In genomic region chr5:4822041-4822440, GRCm38 (mm10) we compare ENCODE assay signal across 17 mouse cellular contexts.
A peak's percentile ranks its signal among the peaks of the same experiment; 100 is the strongest.
DNase-seq lines count a peak whose midpoint lies in the region; ATAC-seq lines count a peak whose summit lies in the region.
"Had no signal": no experiment of that assay in that cellular context is flagged by ENCODE, and none has a peak within 500 bp of the region (broad histone marks: within the 10 kb centered on the region; RNA-seq: fewer than 3 reads in every experiment).

No protein-coding gene starts in this region.

- WGBS in hindbrain, embryonic 10.5 days = 40% methylated on average over 2 of the region's 2 CpGs
- WGBS in hindbrain, embryonic 16.5 days = 36% methylated on average over 2 of the region's 2 CpGs
- 15% methylated on average over 2 of the region's 2 CpGs for whole genome bisulfite sequencing in forebrain, embryonic 14.5 days
- 45% methylated on average over 2 of the region's 2 CpGs for WGBS in limb, embryonic 12.5 days
- WGBS in neural tube, embryonic 13.5 days = 47% methylated on average over 2 of the region's 2 CpGs

- DNase-seq in hindbrain, embryonic 10.5 days (ENCODE audit: low spot score) = no peak
- DNase-seq in forebrain, embryonic 14.5 days (ENCODE audit: low spot score) = no peak
- DNase-seq in spleen, adult 12 weeks (ENCODE audit: low spot score) = no peak
- DNase-seq in urinary bladder, postnatal 4 days (ENCODE audit: low spot score in 2 of 2) = no peak
- DNase-seq in cerebellum, adult 11 months = no peak
- DNase-seq: adrenal gland, postnatal 25 days; cerebellum, postnatal 10 days; layer of hippocampus, adult 9-11 months; left cerebral cortex, postnatal 4 days; spleen, adult 18-20 months had no signal

- H3K9ac ChIP-seq in hindbrain, embryonic 16.5 days (ENCODE audit: low read depth, low read length) = no peak overlapping the region
- H3K9ac ChIP-seq in forebrain, embryonic 14.5 days (ENCODE audit: low read length) = no peak overlapping the region; the same call in 1 of the 2 replicates
- no peak overlapping the region for H3K9ac ChIP-seq in limb, embryonic 12.5 days (replicated peaks)
- H3K9ac ChIP-seq in neural tube, embryonic 13.5 days = no peak overlapping the region; the same call in 1 of the 2 replicates
- H3K9ac ChIP-seq: heart, embryonic 15.5 days; liver, embryonic 14.5 days; stomach, embryonic 15.5 days had no signal

- no peaks in the 10 kb centered on the region for H3K36me3 ChIP-seq in hindbrain, embryonic 10.5 days
- no peaks in the 10 kb centered on the region for H3K36me3 ChIP-seq in hindbrain, embryonic 16.5 days (ENCODE audit: control insufficient read depth, insufficient read depth, low read length)
- no peaks in the 10 kb centered on the region for H3K36me3 ChIP-seq in forebrain, embryonic 14.5 days (ENCODE audit: control insufficient read depth, insufficient read depth, low read length)
- H3K36me3 ChIP-seq in limb, embryonic 12.5 days = no peaks in the 10 kb centered on the region
- H3K36me3 ChIP-seq in neural tube, embryonic 13.5 days = no peaks in the 10 kb centered on the region
- H3K36me3 ChIP-seq: heart, embryonic 15.5 days; stomach, embryonic 15.5 days had no signal

- ATAC-seq in hindbrain, embryonic 16.5 days = no peak
- no peak for ATAC-seq in forebrain, embryonic 14.5 days
- no peak for ATAC-seq in limb, embryonic 12.5 days (ENCODE audit: insufficient number of reproducible peaks, insufficient read depth, low FRiP score, low TSS enrichment, low read depth)
- no peak for ATAC-seq in neural tube, embryonic 13.5 days (ENCODE audit: low read depth)

- no peak overlapping the region; the same call in 1 of the 2 replicates for H3K4me2 ChIP-seq in hindbrain, embryonic 16.5 days (ENCODE audit: low read length)
- peak overlapping the region; percentile 41 for H3K4me2 ChIP-seq in forebrain, embryonic 14.5 days (ENCODE audit: low read length)
- peak overlapping the region; percentile 6; the same call in 1 of the 2 replicates for H3K4me2 ChIP-seq in limb, embryonic 12.5 days
- peak overlapping the region; percentile 38; the same call in 1 of the 2 replicates for H3K4me2 ChIP-seq in neural tube, embryonic 13.5 days
- H3K4me2 ChIP-seq: heart, embryonic 15.5 days; stomach, embryonic 15.5 days had no signal

- H3K27me3 ChIP-seq in hindbrain, embryonic 10.5 days (ENCODE audit: insufficient read depth, poor library complexity, severe bottlenecking) = no peaks in the 10 kb centered on the region; the same call in 1 of the 2 replicates
- H3K27me3 ChIP-seq in hindbrain, embryonic 16.5 days (replicated peaks; ENCODE audit: control insufficient read depth, insufficient read depth, low read length) = no peaks in the 10 kb centered on the region
- H3K27me3 ChIP-seq in forebrain, embryonic 14.5 days (replicated peaks; ENCODE audit: control insufficient read depth, insufficient read depth, low read length) = no peaks in the 10 kb centered on the region
- H3K27me3 ChIP-seq in limb, embryonic 12.5 days = no peaks in the 10 kb centered on the region
- H3K27me3 ChIP-seq in neural tube, embryonic 13.5 days = peaks cover 54% of the 10 kb centered on the region
- H3K27me3 ChIP-seq: CH12.LX; heart, embryonic 15.5 days; stomach, embryonic 15.5 days had no signal

- H3K27ac ChIP-seq in hindbrain, embryonic 10.5 days = peak overlapping the region; percentile 80; the same call in 1 of the 2 replicates
- H3K27ac ChIP-seq in hindbrain, embryonic 16.5 days (ENCODE audit: low read depth, low read length) = no peak overlapping the region; the same call in 1 of the 2 replicates
- peak overlapping the region; percentile 84 for H3K27ac ChIP-seq in forebrain, embryonic 14.5 days (ENCODE audit: low read depth, low read length)
- H3K27ac ChIP-seq in limb, embryonic 12.5 days = no peak overlapping the region
- H3K27ac ChIP-seq in neural tube, embryonic 13.5 days (replicated peaks) = no peak overlapping the region
- H3K27ac ChIP-seq: heart, embryonic 15.5 days; liver, embryonic 14.5 days; stomach, embryonic 15.5 days had no signal

- H3K4me3 ChIP-seq in hindbrain, embryonic 10.5 days = peak overlapping the region; percentile 29; the same call in 1 of the 2 replicates
- no peak overlapping the region for H3K4me3 ChIP-seq in hindbrain, embryonic 16.5 days (ENCODE audit: low read length)
- H3K4me3 ChIP-seq in forebrain, embryonic 14.5 days (ENCODE audit: low read depth, low read length) = no peak overlapping the region
- H3K4me3 ChIP-seq in limb, embryonic 12.5 days (replicated peaks) = no peak overlapping the region
- no peak overlapping the region for H3K4me3 ChIP-seq in neural tube, embryonic 13.5 days
- H3K4me3 ChIP-seq: heart, embryonic 15.5 days; stomach, embryonic 15.5 days had no signal

- H3K4me1 ChIP-seq in hindbrain, embryonic 10.5 days (replicated peaks) = peaks cover 13% of the 10 kb centered on the region
- peaks cover 11% of the 10 kb centered on the region for H3K4me1 ChIP-seq in hindbrain, embryonic 16.5 days (ENCODE audit: control insufficient read depth, insufficient read depth, low read depth, low read length)
- peaks cover 15% of the 10 kb centered on the region for H3K4me1 ChIP-seq in forebrain, embryonic 14.5 days (ENCODE audit: control insufficient read depth, insufficient read depth, low read length)
- H3K4me1 ChIP-seq in limb, embryonic 12.5 days (replicated peaks) = peaks cover 21% of the 10 kb centered on the region
- H3K4me1 ChIP-seq in neural tube, embryonic 13.5 days (replicated peaks) = peaks cover 18% of the 10 kb centered on the region
- H3K4me1 ChIP-seq: heart, embryonic 15.5 days; stomach, embryonic 15.5 days had no signal

- H3K9me3 ChIP-seq in hindbrain, embryonic 10.5 days = no peaks in the 10 kb centered on the region
- no peaks in the 10 kb centered on the region for H3K9me3 ChIP-seq in hindbrain, embryonic 16.5 days (ENCODE audit: control insufficient read depth, low read length)
- H3K9me3 ChIP-seq in forebrain, embryonic 14.5 days (replicated peaks; ENCODE audit: control insufficient read depth, low read length) = no peaks in the 10 kb centered on the region
- no peaks in the 10 kb centered on the region for H3K9me3 ChIP-seq in limb, embryonic 12.5 days
- H3K9me3 ChIP-seq in neural tube, embryonic 13.5 days = no peaks in the 10 kb centered on the region
- H3K9me3 ChIP-seq: heart, embryonic 15.5 days; stomach, embryonic 15.5 days had no signal

Comparison
In these comparisons a context has a peak if more than half of its experiments do, and no peak if none do; other contexts are left out.
1. H3K27ac ChIP-seq: peak in hindbrain, embryonic 10.5 days (single experiment) and forebrain, embryonic 14.5 days (single experiment); none in hindbrain, embryonic 16.5 days (single experiment), limb, embryonic 12.5 days (single experiment) and neural tube, embryonic 13.5 days (single experiment).